Mouse (Mus musculus) cerebellum, adult 2 months (tissue): ENCODE measurements at regions not wholly inside any gene's neighbourhood (a gene's known extent, or its start where the extent isn't known, plus 50 kb on each side); places are given as distances from the start of the nearest gene placed in this dataset.

Source experiments
- CTCF ChIP-seq: fragments of 200-500 bp; IDR thresholded peaks from 2 replicates; pipeline ENCODE4 v1.5.1; 2011; ENCODE audit warnings: low read depth, mild to moderate bottlenecking, control low read depth, low read length, moderate library complexity, borderline replicate concordance; ENCODE audit not compliant: insufficient read depth
- POLR2A ChIP-seq: fragments of 200-500 bp; IDR thresholded peaks from 2 replicates; pipeline ENCODE4 v1.6.1; 2011; ENCODE audit warnings: low read length, control low read depth, borderline replicate concordance; ENCODE audit not compliant: insufficient read depth

- no peak for TF ChIP-seq CTCF
- no peak for TF ChIP-seq POLR2A
Observed at GRCm38 (mm10) chr4:8987544-8988344, 748.9 kb upstream of the Car8 start.
